Mouse (Mus musculus) retina, postnatal 1 day (tissue): ENCODE results near the gene Ggt5.

ENCODE experiments used
- DNase-seq: peaks from one replicate; pipeline ENCODE4 v3.0.0-alpha.2; 2012

Gene Ggt5

GRCm38 (mm10) chr10:75632633-75633032, 43.5 kb downstream of the Ggt5 start:
- DNase-seq: peak; percentile 39

GRCm38 (mm10) chr10:75633048-75633447, 43.9 kb downstream of the Ggt5 start:
- DNase-seq: no peak

- DNase-seq: no peak
Measured at GRCm38 (mm10) chr10:75633576-75634139, 44.5 kb downstream of the Ggt5 start.

- no peak for DNase-seq
Measured at GRCm38 (mm10) chr10:75634610-75635009, 45.5 kb downstream of the Ggt5 start.

DNA sequence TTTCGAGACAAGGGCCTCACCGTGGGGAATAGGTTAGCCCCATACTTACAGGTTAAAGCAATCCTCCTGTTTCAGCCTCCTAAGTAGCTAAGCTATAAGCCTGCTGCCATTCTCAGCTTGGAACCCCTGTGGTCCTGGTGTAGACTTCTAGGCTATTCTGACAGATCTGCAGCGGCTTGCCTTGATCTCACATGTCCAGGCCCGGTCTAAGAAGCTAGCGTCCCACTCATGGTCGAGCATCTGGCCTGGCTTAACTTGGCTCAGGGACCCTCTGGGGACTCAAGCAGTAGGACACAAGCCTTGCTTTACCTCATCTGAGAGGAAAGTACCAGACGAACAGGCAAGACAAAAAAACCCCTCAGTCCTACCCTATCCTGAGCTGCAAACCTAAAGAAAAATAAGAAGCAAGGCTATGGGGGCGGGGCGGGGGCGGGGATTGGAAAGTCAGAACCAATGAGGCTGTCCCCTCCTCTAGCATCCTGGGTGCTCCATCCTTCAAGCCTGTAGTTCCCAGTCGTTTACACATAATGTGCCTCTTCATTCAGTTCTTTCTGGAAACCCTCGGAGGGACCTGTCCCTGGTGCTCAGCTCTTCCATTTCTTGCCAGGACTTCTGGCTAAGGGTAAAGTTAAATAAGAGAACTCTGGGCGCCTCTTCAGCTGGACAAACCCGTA, 46.0 kb downstream of the Ggt5 start:
- no peak for DNase-seq

DNA sequence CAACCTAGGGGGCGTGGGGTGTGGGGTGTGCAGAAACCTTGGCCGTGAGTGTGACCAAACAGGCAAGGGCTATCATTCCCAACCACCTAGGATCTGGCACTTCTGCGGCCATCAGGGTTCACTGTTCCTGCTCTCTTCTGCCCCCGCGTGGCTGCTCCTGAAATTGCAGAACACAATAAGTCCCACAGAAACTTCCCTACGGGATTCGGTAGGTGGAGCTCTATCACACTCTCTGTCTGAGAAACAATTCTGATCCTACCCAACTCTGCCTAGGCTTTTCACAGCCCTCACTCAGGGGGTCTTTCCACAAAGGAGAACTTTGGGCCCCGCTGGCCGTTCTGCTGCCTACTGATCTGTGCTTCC, 46.5 kb downstream of the Ggt5 start:
- peak; percentile 76 for DNase-seq

GRCm38 (mm10) chr10:75636084-75636786, 47.1 kb downstream of the Ggt5 start:
- DNase-seq: no peak

- no peak for DNase-seq
Measured at GRCm38 (mm10) chr10:75637711-75638110, 48.6 kb downstream of the Ggt5 start.

DNA sequence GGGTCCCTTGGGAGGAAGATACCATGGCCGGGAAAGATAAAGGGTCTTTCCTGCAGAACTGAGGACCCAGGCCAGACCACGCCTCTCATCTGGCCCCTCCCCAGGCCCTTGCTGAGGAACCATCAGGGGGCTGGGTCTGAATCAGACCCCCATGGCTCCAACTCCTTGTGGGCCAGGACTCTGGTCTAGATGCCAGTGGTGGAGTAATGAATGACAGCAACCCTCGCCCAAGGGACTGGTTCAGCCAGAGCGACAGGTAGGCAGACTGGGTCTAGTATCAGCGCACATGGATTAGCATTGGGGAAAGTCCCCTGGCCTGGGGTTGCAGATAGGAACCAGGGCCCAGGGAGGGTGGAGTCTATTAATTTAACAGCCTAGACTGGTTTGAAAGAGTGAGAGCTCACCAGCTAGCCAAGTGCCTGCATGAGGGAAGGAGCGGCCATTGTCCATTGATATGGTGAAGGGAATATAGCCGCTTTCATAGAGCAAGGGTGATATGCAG, 52.6 kb downstream of the Ggt5 start:
- no peak for DNase-seq

DNA sequence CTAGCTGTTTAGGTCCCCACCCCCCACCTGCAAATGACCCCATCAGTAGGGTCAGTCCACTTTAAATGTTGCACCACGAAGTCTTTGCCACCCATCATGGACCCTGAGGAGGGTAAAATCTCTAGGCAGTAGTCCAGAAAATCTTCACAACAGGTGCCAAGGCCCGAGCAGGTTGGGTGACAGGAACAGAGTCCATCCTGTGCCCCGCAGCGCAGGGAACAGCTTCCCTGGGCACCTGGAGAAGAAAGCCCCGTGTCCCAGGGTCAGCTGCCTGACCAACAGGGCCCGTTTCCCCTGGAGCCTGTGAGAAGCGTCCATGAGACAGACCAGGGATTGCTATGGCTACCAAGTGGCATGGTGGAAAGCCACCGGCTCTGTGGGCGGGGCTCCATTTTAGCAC, 53.3 kb downstream of the Ggt5 start:
- DNase-seq: no peak

DNA sequence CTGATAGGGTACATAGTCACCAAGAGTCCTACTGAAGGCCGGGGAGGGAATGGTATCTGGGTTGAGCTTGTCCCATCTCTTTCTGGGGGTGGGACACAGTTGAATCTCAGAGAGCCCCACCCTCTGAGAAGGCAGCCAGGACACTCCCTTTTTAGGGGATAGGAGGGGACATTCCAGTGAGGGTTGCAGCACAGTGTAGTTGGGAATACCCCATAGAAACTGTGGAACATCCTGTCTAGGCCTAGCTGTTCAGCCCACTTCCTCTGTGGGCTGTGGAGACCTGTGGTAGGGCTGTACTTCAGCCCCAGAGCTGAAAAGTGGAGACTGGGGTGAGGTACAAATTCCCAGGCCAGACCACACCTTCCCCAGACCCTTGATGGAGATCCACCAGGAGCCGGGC, 53.8 kb downstream of the Ggt5 start:
- no peak for DNase-seq

GRCm38 (mm10) chr10:75643741-75644343, 54.7 kb downstream of the Ggt5 start, which contains the start of gene Susd2:
Gene Susd2 (minus strand): TSS chr10:75644008.
- DNase-seq: peak; percentile 78

- DNase-seq: no peak
Measured at GRCm38 (mm10) chr10:75645616-75646015, 56.5 kb downstream of the Ggt5 start.

DNA sequence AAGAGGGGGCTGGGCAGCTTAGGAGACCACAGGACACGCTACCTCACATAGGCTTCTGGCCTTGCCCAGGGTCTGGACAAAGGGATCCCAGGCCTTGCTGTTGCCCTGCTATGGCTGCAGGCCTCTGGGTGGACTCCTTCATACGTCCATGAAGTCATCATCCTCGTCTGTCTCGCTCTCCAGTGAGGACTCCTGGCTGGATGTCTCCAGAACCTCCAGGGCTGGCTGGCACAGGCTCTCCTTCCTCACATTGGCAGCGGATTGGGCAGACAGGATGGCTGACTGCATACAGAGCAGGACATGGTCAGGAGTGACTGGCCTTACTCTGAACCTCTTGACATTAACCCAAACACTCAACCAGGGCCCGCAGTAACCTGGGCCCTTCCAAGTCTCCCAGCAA, 57.3 kb downstream of the Ggt5 start:
- DNase-seq: no peak

GRCm38 (mm10) chr10:75647362-75647761, 58.2 kb downstream of the Ggt5 start:
- DNase-seq: no peak

- no peak for DNase-seq
Measured at GRCm38 (mm10) chr10:75648091-75648490, 59.0 kb downstream of the Ggt5 start.

DNA sequence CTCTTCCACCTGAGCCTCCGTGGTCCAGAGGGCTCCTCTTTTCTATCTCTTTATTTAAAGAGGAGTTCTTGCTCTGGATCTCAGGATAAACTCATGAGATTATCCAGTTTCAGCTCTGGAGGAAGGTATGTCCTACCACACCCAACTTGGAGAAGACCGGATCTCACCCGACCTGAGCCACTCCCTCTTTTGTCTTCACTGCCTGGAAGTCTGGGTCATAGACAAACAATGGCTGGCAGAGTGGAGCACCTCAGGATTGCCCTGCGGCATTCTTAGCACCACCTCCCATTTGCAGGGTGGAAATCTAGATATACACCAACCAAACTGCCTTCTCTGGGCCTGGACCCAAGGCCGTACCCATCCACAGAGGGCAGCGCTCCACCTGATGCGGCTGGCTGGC, 59.9 kb downstream of the Ggt5 start:
- no peak for DNase-seq

GRCm38 (mm10) chr10:75649406-75649995, 60.4 kb downstream of the Ggt5 start:
- DNase-seq: no peak

GRCm38 (mm10) chr10:75650306-75650902, 61.3 kb downstream of the Ggt5 start:
- no peak for DNase-seq

DNA sequence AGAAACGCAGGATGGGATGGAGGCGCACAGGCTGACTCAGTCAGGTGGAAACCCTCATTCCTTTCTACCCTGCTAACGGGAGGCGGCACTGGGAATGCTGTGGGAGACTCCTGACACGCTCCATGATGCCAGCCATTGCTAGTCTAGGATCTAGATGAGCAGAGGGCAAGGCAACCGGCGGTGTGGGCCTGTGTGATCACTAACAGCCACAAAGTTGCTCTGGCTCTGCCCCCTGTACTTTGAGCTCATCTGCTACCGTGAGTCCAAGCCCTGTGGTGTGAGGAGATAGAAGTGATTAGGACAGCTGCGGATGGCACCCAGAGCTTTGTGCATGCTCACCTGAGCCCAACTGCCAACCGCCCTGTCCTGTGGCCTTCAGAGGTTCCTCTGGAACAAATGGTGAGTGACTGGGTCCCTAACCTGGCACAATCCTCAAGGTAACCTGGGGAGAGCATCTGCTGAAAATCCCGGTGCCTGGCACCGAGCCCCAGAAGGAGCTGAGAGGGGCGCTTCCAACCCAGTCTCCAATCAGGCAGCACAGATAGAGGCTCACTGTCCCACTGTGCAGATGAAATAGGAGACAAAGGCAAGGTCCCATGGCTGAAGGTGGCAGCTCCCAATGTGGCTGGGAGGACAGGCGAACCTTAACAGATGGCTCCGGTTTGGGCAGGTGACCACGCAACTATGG, 62.4 kb downstream of the Ggt5 start:
- DNase-seq: no peak

GRCm38 (mm10) chr10:75654053-75654452, 64.9 kb downstream of the Ggt5 start:
- DNase-seq: no peak

GRCm38 (mm10) chr10:75657165-75657564, 68.0 kb downstream of the Ggt5 start:
- DNase-seq: no peak
